Mouse (Mus musculus) bone marrow macrophage, adult 2 months (primary cell): ENCODE results near the gene Mlxipl.

Experiments used
- CTCF ChIP-seq: IDR thresholded peaks from 2 replicates; pipeline ENCODE4 v1.5.1; 2012; ENCODE audit warnings: low read depth, mild to moderate bottlenecking, low read length, moderate library complexity
- POLR2A ChIP-seq: IDR thresholded peaks from 2 replicates; pipeline ENCODE4 v1.6.1; 2012; ENCODE audit warnings: mild to moderate bottlenecking, low read depth, low read length, borderline replicate concordance

DNA sequence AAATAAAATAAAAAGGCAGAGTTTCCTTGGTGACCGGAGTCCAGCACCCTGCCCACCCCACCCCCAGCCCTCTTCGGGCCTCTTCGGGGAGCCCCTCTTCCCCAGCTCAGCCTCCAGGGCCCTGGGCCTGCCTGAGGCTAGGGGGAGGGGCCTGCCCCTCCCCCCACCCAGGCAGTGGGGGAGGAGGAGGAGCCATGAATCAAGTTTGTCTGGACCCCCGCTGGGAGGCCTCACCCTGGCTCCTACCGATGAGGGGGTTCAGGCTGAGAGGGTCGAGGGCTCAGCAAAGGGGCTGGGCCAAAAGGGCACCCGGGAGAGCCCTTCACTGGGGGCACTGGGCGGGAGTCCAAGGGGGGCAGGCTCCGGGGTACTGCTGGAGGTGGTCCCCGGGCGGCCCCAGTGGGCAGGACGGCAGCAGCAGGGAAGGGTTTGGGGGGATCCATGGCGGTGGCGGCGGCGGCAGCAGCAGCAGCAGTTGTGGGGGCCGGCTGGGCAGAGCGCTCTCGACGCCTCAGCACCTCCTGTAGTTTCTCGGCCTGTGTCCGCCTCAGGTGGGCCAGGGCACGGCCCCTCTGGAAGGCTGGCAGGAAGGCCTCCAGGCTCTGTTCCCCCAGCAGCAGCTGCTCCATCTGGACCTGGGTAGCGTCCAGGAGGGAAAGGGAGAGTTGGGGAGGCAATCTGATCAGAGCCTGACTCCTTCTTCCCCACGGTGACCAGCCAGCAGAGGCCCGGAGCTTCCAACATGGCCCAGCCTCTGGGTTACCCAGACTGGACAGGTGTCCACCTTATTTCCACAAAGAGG is 16.1 kb upstream of the Mlxipl start:
- TF ChIP-seq POLR2A (no peak), CTCF (no peak)
